Mouse (Mus musculus) lung, embryonic 15.5 days (tissue): ENCODE measurements around the gene Acot3. TPM values are rescaled to one million over a fixed set of nuclear protein-coding genes. Genes with fewer than 3 reads are reported as not detected.
A peak's percentile ranks its signal among the peaks of the same experiment; 100 is the strongest.
"Not testable (repeated sequence)": the region's sequence is repeated elsewhere in the genome, so short reads cannot be mapped to it uniquely, and the experiment has no call there.

Experiments
- ATAC-seq: fragments of 200-750 bp; cut with Nextera tagmentation; 2 replicates; pipeline ENCODE4 v1.8.0; 2017; ENCODE audit warnings: moderate number of reproducible peaks, borderline replicate concordance; ENCODE audit not compliant: low FRiP score, low TSS enrichment; ENCODE audit errors: extremely low read depth
- H3K27ac ChIP-seq: fragments of 300-500 bp; sonication (generic); 2 replicates; pipeline ENCODE4 v1.5.1; 2015; ENCODE audit warnings: moderate library complexity, mild to moderate bottlenecking, inconsistent platforms
- H3K27me3 ChIP-seq: fragments of 300-500 bp; sonication (generic); 2 replicates; pipeline ENCODE4 v1.6.1; 2015; ENCODE audit warnings: inconsistent platforms
- H3K36me3 ChIP-seq: fragments of 300-500 bp; sonication (generic); 2 replicates; pipeline ENCODE4 v1.6.1; 2015; ENCODE audit warnings: inconsistent platforms
- H3K4me1 ChIP-seq: fragments of 300-500 bp; sonication (generic); 2 replicates; pipeline ENCODE4 v1.6.1; 2015; ENCODE audit warnings: inconsistent platforms
- H3K4me2 ChIP-seq: fragments of 300-500 bp; sonication (generic); 2 replicates; pipeline ENCODE4 v1.6.1; 2015; ENCODE audit warnings: inconsistent platforms, mild to moderate bottlenecking, moderate library complexity
- H3K4me3 ChIP-seq: fragments of 300-500 bp; sonication (generic); 2 replicates; pipeline ENCODE4 v1.5.1; 2015; ENCODE audit warnings: mild to moderate bottlenecking, inconsistent platforms
- H3K9ac ChIP-seq: fragments of 300-500 bp; sonication (generic); 2 replicates; pipeline ENCODE4 v1.6.1; 2015; ENCODE audit warnings: inconsistent platforms
- H3K9me3 ChIP-seq: fragments of 300-500 bp; sonication (generic); 2 replicates; pipeline ENCODE4 v1.6.1; 2016; ENCODE audit warnings: inconsistent platforms
- WGBS: fragments of 180-500 bp; shearing (Covaris S2); methylation state at CpG from one replicate; pipeline ENCODE4 v1.1.7; 2015; 5-methylcytosine and 5-hydroxymethylcytosine counted together
- polyA plus RNA-seq: library from polyadenylated mRNA; unstranded; fragments of >200 nt; fragmentation: Nextera tagmentation; extraction: Ambion mirVana; gene quantifications from 2 replicates; pipeline ENCODE4 v1.2.1, GENCODE M21; 2015

Gene Acot3
- polyA plus RNA-seq, 1 experiment from 2014 or later, result 0.30 TPM

GRCm38 (mm10) chr12:84023052-84023745, 28.7 kb upstream of the Acot3 start:
- Histone ChIP-seq H3K27ac (no peak overlapping the region), H3K9me3 (no peaks in the 10 kb centered on the region), H3K9ac (no peak overlapping the region), H3K36me3 (no peaks in the 10 kb centered on the region), H3K27me3 (no peaks in the 10 kb centered on the region), H3K4me2 (no peak overlapping the region), H3K4me3 (no peak overlapping the region), H3K4me1 (peaks cover 4% of the 10 kb centered on the region; the same call in 1 of the 2 replicates)
- WGBS, result 71% methylated on average over 9 of the region's 9 CpGs
- ATAC-seq, result no peak

GRCm38 (mm10) chr12:84025888-84026287, 26.1 kb upstream of the Acot3 start:
- Histone ChIP-seq H3K4me1 (0 out of 2 replicates have a peak, but pooled peaks cover 10% of the 10 kb centered on the region), H3K9ac (no peak overlapping the region), H3K4me2 (no peak overlapping the region), H3K36me3 (no peaks in the 10 kb centered on the region), H3K27ac (no peak overlapping the region), H3K27me3 (no peaks in the 10 kb centered on the region), H3K4me3 (no peak overlapping the region), H3K9me3 (no peaks in the 10 kb centered on the region)
- no peak for ATAC-seq
- WGBS, result 84% methylated on average over 7 of the region's 7 CpGs

GRCm38 (mm10) chr12:84028328-84028727, 23.6 kb upstream of the Acot3 start:
- not testable (repeated sequence) for H3K4me3 ChIP-seq, H3K27me3 ChIP-seq, H3K4me2 ChIP-seq, ATAC-seq, H3K9ac ChIP-seq, H3K9me3 ChIP-seq, H3K36me3 ChIP-seq, H3K4me1 ChIP-seq, H3K27ac ChIP-seq
- 66% methylated on average over 3 of the region's 3 CpGs for WGBS

GRCm38 (mm10) chr12:84029043-84029442, 22.9 kb upstream of the Acot3 start:
- H3K4me2 ChIP-seq, H3K9me3 ChIP-seq, H3K4me3 ChIP-seq, H3K9ac ChIP-seq, H3K27me3 ChIP-seq, H3K27ac ChIP-seq, ATAC-seq, H3K4me1 ChIP-seq, H3K36me3 ChIP-seq: not testable (repeated sequence)
- 92% methylated on average over 1 of the region's 1 CpGs for WGBS

GRCm38 (mm10) chr12:84030659-84031332, 21.1 kb upstream of the Acot3 start:
- Histone ChIP-seq H3K27ac (no peak overlapping the region), H3K9me3 (no peaks in the 10 kb centered on the region), H3K9ac (no peak overlapping the region), H3K27me3 (no peaks in the 10 kb centered on the region), H3K4me1 (0 out of 2 replicates have a peak, but pooled peaks cover 10% of the 10 kb centered on the region), H3K4me2 (no peak overlapping the region), H3K36me3 (no peaks in the 10 kb centered on the region), H3K4me3 (no peak overlapping the region)
- ATAC-seq, result peak; percentile 69; the same call in 1 of the 2 replicates
- whole genome bisulfite sequencing, result 58% methylated on average over 4 of the region's 4 CpGs

GRCm38 (mm10) chr12:84032854-84033253, 19.1 kb upstream of the Acot3 start:
- Histone ChIP-seq H3K9me3 (no peaks in the 10 kb centered on the region), H3K27me3 (no peaks in the 10 kb centered on the region; the same call in 1 of the 2 replicates), H3K9ac (no peak overlapping the region), H3K4me1 (0 out of 2 replicates have a peak, but pooled peaks cover 10% of the 10 kb centered on the region), H3K4me2 (no peak overlapping the region), H3K27ac (no peak overlapping the region), H3K36me3 (no peaks in the 10 kb centered on the region), H3K4me3 (no peak overlapping the region)
- ATAC-seq, result no peak
- WGBS, result 80% methylated on average over 4 of the region's 4 CpGs

- ATAC-seq, H3K27ac ChIP-seq, H3K36me3 ChIP-seq, H3K27me3 ChIP-seq, H3K9me3 ChIP-seq, H3K4me2 ChIP-seq, H3K9ac ChIP-seq, H3K4me3 ChIP-seq: not testable (repeated sequence)
- WGBS, result 70% methylated on average over 2 of the region's 2 CpGs
- 0 out of 2 replicates have a peak, but pooled peaks cover 12% of the 10 kb centered on the region for H3K4me1 ChIP-seq
Measured at GRCm38 (mm10) chr12:84033302-84033701, 18.6 kb upstream of the Acot3 start.

GRCm38 (mm10) chr12:84034108-84034507, 17.8 kb upstream of the Acot3 start:
- H3K27ac ChIP-seq, result no peak overlapping the region
- no peaks in the 10 kb centered on the region for H3K36me3 ChIP-seq
- H3K4me3 ChIP-seq, result no peak overlapping the region
- no peaks in the 10 kb centered on the region for H3K9me3 ChIP-seq
- no peak for ATAC-seq
- no peaks in the 10 kb centered on the region; the same call in 1 of the 2 replicates for H3K27me3 ChIP-seq
- H3K4me2 ChIP-seq, result no peak overlapping the region
- 0 out of 2 replicates have a peak, but pooled peaks cover 12% of the 10 kb centered on the region for H3K4me1 ChIP-seq
- H3K9ac ChIP-seq, result no peak overlapping the region
- WGBS, result 24% methylated on average over 4 of the region's 4 CpGs

GRCm38 (mm10) chr12:84038241-84038640, 13.7 kb upstream of the Acot3 start, which contains the start of gene Acot4:
Acot4 (plus strand) TSS chr12:84038379.
- WGBS, result 7% methylated on average over 31 of the region's 32 CpGs
- ATAC-seq, result not testable (repeated sequence)

GRCm38 (mm10) chr12:84038691-84039111, 13.2 kb upstream of the Acot3 start, which contains the start of gene Gm49366:
Gm49366 (plus strand) TSS chr12:84038935.
- H3K4me1 ChIP-seq, H3K36me3 ChIP-seq, H3K27me3 ChIP-seq, H3K27ac ChIP-seq, ATAC-seq, H3K9me3 ChIP-seq: not testable (repeated sequence)
- WGBS, result 3% methylated on average over 39 of the region's 39 CpGs
- peak within 1 kb of the TSS; percentile 81 for H3K4me2 ChIP-seq
- peak within 1 kb of the TSS; percentile 47 for H3K9ac ChIP-seq
- peak within 1 kb of the TSS; percentile 48 for H3K4me3 ChIP-seq

More at GRCm38 (mm10) chr12:84038241-84038640, 13.7 kb upstream of the Acot3 start, which contains the start of gene Acot4:
- H3K27me3 ChIP-seq, H3K36me3 ChIP-seq, H3K4me1 ChIP-seq, H3K9me3 ChIP-seq, H3K27ac ChIP-seq: not testable (repeated sequence)
- Histone ChIP-seq H3K4me3 (peak within 1 kb of the TSS; percentile 48), H3K9ac (peak within 1 kb of the TSS; percentile 47), H3K4me2 (peak within 1 kb of the TSS; percentile 81)

- no peak for ATAC-seq
- H3K27me3 ChIP-seq, result no peaks in the 10 kb centered on the region; the same call in 1 of the 2 replicates
- no peak overlapping the region for H3K27ac ChIP-seq
- H3K36me3 ChIP-seq, result no peaks in the 10 kb centered on the region
- no peak overlapping the region for H3K4me2 ChIP-seq
- 79% methylated on average over 5 of the region's 5 CpGs for WGBS
- H3K9me3 ChIP-seq, result no peaks in the 10 kb centered on the region
- H3K9ac ChIP-seq, result no peak overlapping the region
- H3K4me1 ChIP-seq, result 0 out of 2 replicates have a peak, but pooled peaks cover 3% of the 10 kb centered on the region
- no peak overlapping the region for H3K4me3 ChIP-seq
Measured at GRCm38 (mm10) chr12:84042248-84042647, 9.7 kb upstream of the Acot3 start.

GRCm38 (mm10) chr12:84044045-84044444, 7.9 kb upstream of the Acot3 start:
- H3K4me3 ChIP-seq, result no peak overlapping the region
- no peaks in the 10 kb centered on the region for H3K4me1 ChIP-seq
- no peaks in the 10 kb centered on the region for H3K9me3 ChIP-seq
- H3K9ac ChIP-seq, result no peak overlapping the region
- H3K36me3 ChIP-seq, result no peaks in the 10 kb centered on the region
- ATAC-seq, result no peak
- WGBS, result 69% methylated on average over 2 of the region's 2 CpGs
- H3K27ac ChIP-seq, result no peak overlapping the region
- H3K27me3 ChIP-seq, result no peaks in the 10 kb centered on the region
- H3K4me2 ChIP-seq, result no peak overlapping the region
